Mouse (Mus musculus) embryonic fibroblast, embryonic 13.5 days (primary cell): ENCODE data around the gene Acsl5.

Source experiments
- CTCF ChIP-seq: IDR thresholded peaks from 2 replicates; pipeline ENCODE4 v1.5.1; 2011; ENCODE audit warnings: mild to moderate bottlenecking, control low read depth, low read length, moderate library complexity, borderline replicate concordance; ENCODE audit not compliant: insufficient read depth
- POLR2A ChIP-seq: IDR thresholded peaks from 2 replicates; pipeline ENCODE4 v1.6.1; 2011; ENCODE audit warnings: low read depth, mild to moderate bottlenecking, control low read depth, low read length, moderate library complexity

DNA sequence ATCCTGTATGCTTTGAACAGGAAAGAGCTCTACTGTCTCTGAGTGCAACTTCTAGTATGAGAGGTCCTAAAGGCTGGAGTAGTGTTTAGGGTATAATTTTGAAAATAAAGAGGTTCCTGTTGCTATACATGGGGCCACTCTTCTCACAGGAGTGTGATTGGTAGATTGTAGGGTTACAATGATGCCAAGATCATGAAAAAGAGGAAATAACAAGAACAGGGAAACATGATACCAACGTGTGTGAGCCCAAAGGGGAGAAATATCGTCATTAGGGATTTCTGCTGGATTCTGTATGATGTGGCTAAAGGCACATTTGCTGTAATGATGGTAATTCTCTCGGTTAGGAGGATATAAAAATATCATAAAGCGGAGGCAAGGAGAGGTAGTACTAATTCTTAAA is 34.3 kb downstream of the Acsl5 start:
- no peak for TF ChIP-seq POLR2A
- TF ChIP-seq CTCF = no peak
